Mouse (Mus musculus) stomach, postnatal 0 days (tissue): ENCODE data around the gene Ovca2. TPM values are rescaled to one million over a fixed set of nuclear protein-coding genes. Genes with fewer than 3 reads are reported as not detected.
A peak's percentile ranks its signal among the peaks of the same experiment; 100 is the strongest.

Source experiments
- ATAC-seq: fragments of 200-750 bp; cut with Nextera tagmentation; 2 replicates; pipeline ENCODE4 v1.8.0; 2017; ENCODE audit not compliant: low FRiP score, low TSS enrichment
- DNase-seq: peaks from one replicate; pipeline ENCODE4 v3.0.0-alpha.2; 2016; ENCODE audit warnings: low spot score
- H3K27ac ChIP-seq: fragments of 300-500 bp; sonication (generic); replicated peaks from 2 replicates; pipeline ENCODE4 v1.5.1; 2014; ENCODE audit warnings: mild to moderate bottlenecking, control low read depth
- H3K27me3 ChIP-seq: fragments of 300-500 bp; sonication (generic); 2 replicates; pipeline ENCODE4 v1.6.1; 2014; ENCODE audit warnings: low read length; ENCODE audit not compliant: control insufficient read depth, insufficient read depth
- H3K36me3 ChIP-seq: fragments of 300-500 bp; sonication (generic); 2 replicates; pipeline ENCODE4 v1.6.1; 2014; ENCODE audit warnings: low read length, mixed read lengths; ENCODE audit not compliant: control insufficient read depth, insufficient read depth
- H3K4me1 ChIP-seq: fragments of 300-500 bp; sonication (generic); replicated peaks from 2 replicates; pipeline ENCODE4 v1.6.1; 2014; ENCODE audit warnings: antibody characterized with exemption; ENCODE audit not compliant: control insufficient read depth, insufficient read depth
- H3K4me2 ChIP-seq: fragments of 300-500 bp; sonication (generic); replicated peaks from 2 replicates; pipeline ENCODE4 v1.6.1; 2014; ENCODE audit warnings: low read depth, mild to moderate bottlenecking, control low read depth, moderate library complexity
- H3K4me3 ChIP-seq: fragments of 300-500 bp; sonication (generic); 2 replicates; pipeline ENCODE4 v1.5.1; 2014; ENCODE audit warnings: low read depth, low read length, control low read depth
- H3K9ac ChIP-seq: fragments of 300-500 bp; sonication (generic); 2 replicates; pipeline ENCODE4 v1.6.1; 2014; ENCODE audit warnings: mild to moderate bottlenecking, low read length, control low read depth, mixed read lengths
- H3K9me3 ChIP-seq: fragments of 300-500 bp; sonication (generic); 2 replicates; pipeline ENCODE4 v1.6.1; 2016; ENCODE audit warnings: low read length; ENCODE audit not compliant: control insufficient read depth
- CTCF ChIP-seq: IDR thresholded peaks from 2 replicates; pipeline ENCODE4 v1.5.1; 2016; ENCODE audit warnings: antibody characterized with exemption, low read depth, mild to moderate bottlenecking, moderate library complexity
- EP300 ChIP-seq: optimal IDR thresholded peaks from 2 replicates; pipeline ENCODE3; 2016; ENCODE audit warnings: antibody characterized with exemption
- WGBS: fragments of 180-500 bp; shearing (Covaris S2); extraction: QIAGEN DNeasy Blood & Tissue Kit; methylation state at CpG from one replicate; pipeline ENCODE4 v1.1.7; 2014; 5-methylcytosine and 5-hydroxymethylcytosine counted together
- polyA plus RNA-seq: library from polyadenylated mRNA; unstranded; fragments of >200 nt; fragmentation: Nextera tagmentation; extraction: Ambion mirVana; gene quantifications from 2 replicates; pipeline ENCODE4 v1.2.1, GENCODE M21; 2015

Gene Ovca2
- polyA plus RNA-seq, 1 experiment from 2014 or later = 19.3 TPM

DNA sequence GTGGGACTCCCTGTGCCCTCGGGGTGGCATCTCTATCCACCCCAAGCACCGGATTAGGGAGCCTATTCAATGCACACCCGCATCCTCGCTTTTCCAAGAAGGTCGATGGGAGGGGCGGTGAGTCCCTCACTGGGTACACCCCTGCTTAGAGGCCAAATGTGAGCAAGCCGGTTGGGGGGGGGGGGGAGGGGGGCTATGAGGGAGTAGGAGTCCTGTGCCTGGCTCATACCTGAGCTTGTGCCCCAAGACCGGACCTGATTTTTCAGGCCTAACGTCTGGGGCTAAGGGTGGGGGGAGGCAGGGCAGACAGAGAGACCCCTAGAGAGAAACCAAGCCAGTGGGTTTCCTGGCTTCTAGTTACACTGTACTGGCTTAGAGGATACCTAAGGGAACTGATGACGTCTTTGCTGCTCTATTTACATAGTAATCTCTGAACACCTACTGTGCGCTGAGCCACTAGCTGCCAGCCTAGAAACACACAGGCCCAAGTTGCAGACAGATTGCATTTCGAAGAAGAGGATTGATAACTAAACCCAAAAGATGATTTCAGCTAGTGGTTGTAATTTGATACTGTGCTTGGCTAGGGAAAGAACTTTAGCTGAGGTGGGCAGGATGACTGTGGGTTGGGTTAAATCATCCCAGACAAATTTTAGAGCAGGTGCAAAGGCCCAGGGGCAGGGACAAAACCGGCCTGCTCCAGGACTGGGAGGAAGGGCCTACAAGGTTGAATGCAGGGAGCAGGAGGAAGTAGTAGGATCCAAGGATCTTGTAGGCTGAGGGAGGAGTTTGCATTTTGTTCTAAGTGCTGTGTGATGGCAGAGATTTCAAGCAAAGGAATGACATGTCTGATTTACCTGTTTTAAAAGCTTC is 35.7 kb upstream of the Ovca2 start:
- TF ChIP-seq CTCF (no peak), EP300 (no peak)
- Histone ChIP-seq H3K27ac (peak overlapping the region; percentile 90), H3K36me3 (no peaks in the 10 kb centered on the region), H3K9ac (peak overlapping the region; percentile 54), H3K9me3 (no peaks in the 10 kb centered on the region), H3K4me3 (peak overlapping the region; percentile 32), H3K4me1 (peaks cover 4% of the 10 kb centered on the region), H3K27me3 (no peaks in the 10 kb centered on the region), H3K4me2 (peak overlapping the region; percentile 58)
- ATAC-seq = peak; percentile 63; the same call in 1 of the 2 replicates
- 33% methylated on average over 12 of the region's 13 CpGs for WGBS
- peak; percentile 46 for DNase-seq

DNA sequence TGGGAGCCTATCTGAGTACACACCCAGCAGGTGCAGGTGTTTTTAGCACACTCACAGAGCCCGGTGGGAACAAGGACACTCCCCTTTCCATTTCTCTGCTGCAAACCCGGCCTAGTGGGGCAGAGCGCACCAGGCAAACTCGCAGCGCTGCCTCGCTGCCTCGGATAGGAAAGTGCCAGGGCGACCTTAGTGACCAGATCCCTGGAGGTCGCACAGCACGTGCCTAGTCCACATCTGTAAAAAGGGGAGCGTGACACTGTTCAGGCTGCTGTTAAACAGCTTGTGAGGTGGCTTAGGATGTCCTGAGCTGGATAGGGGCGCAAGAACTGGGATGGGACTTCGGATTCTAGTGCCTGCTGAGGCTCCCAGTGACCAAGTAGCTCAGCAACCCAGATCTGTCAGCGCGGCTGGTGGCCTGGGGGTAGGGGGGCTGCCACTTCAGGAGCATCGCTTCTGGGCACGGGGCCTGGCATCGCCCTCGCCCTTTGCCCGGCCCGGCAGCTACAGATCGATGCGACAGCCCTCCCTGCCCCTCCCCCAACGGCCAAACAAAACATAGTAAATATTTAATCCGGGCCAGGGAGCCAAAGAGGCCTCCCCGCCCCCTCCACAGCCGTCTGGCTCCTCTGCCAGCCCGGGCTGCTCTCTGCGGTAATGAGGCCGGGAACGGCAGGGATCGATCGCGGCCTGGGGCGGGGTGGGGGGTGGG is 34.9 kb upstream of the Ovca2 start:
- Histone ChIP-seq H3K9ac (peak overlapping the region; percentile 54), H3K27ac (peak overlapping the region; percentile 90), H3K4me1 (peaks cover 4% of the 10 kb centered on the region), H3K4me3 (peak overlapping the region; percentile 32), H3K27me3 (no peaks in the 10 kb centered on the region), H3K4me2 (peak overlapping the region; percentile 58), H3K36me3 (no peaks in the 10 kb centered on the region), H3K9me3 (no peaks in the 10 kb centered on the region)
- DNase-seq (peak; percentile 93), ATAC-seq (peak; percentile 87)
- WGBS = 13% methylated on average over 35 of the region's 35 CpGs
- TF ChIP-seq EP300 = no peak

DNA sequence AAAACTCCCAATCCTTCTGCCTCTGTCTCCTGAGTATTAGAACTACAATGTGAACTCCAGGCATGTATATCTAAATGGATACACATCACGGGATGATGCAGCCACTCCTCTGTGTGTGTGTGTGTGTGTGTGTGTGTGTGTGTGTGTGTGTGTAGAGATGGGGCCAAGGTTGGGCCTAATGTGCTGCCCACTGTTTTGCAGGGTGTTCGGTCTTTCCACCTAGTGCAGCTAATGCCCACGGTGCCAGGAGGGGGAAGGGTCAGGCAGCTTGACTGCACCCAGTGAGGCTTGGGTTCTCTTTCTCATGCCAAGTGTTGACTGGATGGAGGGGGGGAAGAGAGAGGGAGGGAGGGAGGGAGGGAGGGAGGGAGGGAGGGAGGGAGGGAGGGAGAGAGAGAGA is 34.2 kb upstream of the Ovca2 start:
- Histone ChIP-seq H3K4me2 (no peak overlapping the region), H3K4me3 (no peak overlapping the region), H3K27me3 (no peaks in the 10 kb centered on the region), H3K9ac (no peak overlapping the region), H3K27ac (peak overlapping the region; percentile 69), H3K36me3 (no peaks in the 10 kb centered on the region), H3K9me3 (no peaks in the 10 kb centered on the region), H3K4me1 (peaks cover 4% of the 10 kb centered on the region)
- 27% methylated on average over 3 of the region's 3 CpGs for whole genome bisulfite sequencing
- DNase-seq = peak; percentile 64
- TF ChIP-seq EP300 = no peak
- no peak for TF ChIP-seq CTCF
- ATAC-seq = peak; percentile 30; the same call in 1 of the 2 replicates

- Histone ChIP-seq H3K9me3 (no peaks in the 10 kb centered on the region), H3K4me1 (peaks cover 4% of the 10 kb centered on the region), H3K4me3 (no peak overlapping the region), H3K9ac (0 out of 2 replicates have a peak overlapping the region, but pooled peaks have one; percentile 18), H3K27ac (peak overlapping the region; percentile 69), H3K4me2 (0 out of 2 replicates have a peak overlapping the region, but pooled peaks have one; percentile 12), H3K27me3 (no peaks in the 10 kb centered on the region), H3K36me3 (no peaks in the 10 kb centered on the region)
- TF ChIP-seq CTCF = no peak
- TF ChIP-seq EP300 = no peak
- ATAC-seq (peak; percentile 3; the same call in 1 of the 2 replicates), DNase-seq (no peak)
- WGBS = 41% methylated on average over 8 of the region's 8 CpGs
Measured at GRCm38 (mm10) chr11:75212031-75212667, 33.5 kb upstream of the Ovca2 start.

DNA sequence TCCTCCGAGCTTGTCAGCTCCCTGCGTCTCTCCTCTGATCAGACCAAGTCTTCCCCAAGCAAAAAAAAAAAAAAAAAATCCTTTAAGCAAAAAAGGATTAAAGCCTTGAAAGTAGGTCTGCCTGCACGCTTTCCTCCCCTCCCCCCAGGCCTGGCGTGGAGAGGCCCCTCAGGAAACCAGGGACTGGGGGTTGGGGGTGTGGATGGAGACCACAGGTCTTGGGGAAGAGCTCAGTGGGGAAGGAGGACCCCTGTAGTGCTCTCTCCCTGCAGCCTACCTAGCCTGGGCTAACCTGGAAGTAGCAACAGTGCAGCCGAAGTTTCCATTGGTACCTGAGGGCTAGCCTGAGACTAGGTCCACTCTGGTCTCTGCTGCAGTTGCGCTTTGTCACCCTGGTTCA is 32.1 kb upstream of the Ovca2 start:
- WGBS = 66% methylated on average over 6 of the region's 6 CpGs

More for the DNA sequence above, 32.1 kb upstream of the Ovca2 start:
- Histone ChIP-seq H3K27me3 (no peaks in the 10 kb centered on the region), H3K36me3 (no peaks in the 10 kb centered on the region), H3K27ac (no peak overlapping the region), H3K4me3 (no peak overlapping the region), H3K4me2 (no peak overlapping the region), H3K4me1 (peaks cover 4% of the 10 kb centered on the region), H3K9ac (no peak overlapping the region), H3K9me3 (no peaks in the 10 kb centered on the region)
- no peak for TF ChIP-seq CTCF
- no peak for TF ChIP-seq EP300
- ATAC-seq (no peak), DNase-seq (no peak)
